Mouse (Mus musculus) retina, adult 2 months (tissue): Measurements from ENCODE around the gene Slc36a1.

Experiments used
- DNase-seq: peaks from one replicate; pipeline ENCODE4 v3.0.0-alpha.2; 2012; ENCODE audit warnings: low read depth, low spot score

Gene Slc36a1

DNA sequence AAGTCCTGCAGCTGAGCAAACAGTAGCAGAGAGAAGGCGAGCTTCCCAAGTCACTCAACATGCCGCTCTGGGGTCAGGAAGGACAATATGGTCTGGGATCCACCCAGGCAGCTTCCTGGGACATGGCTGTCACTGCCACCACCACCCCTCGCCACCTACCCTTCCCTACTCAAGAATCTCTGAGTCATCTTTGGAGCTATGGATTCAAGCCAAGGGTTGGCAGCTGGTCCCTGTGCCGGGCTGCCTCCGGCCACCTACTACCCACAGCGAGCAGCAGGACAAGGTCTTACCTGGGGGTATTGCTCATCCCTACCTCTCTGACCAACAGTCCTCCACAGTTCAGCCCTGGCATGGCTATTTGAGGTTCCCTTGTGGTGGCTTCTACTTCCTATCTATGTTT, 70.6 kb downstream of the Slc36a1 start:
- no peak for DNase-seq
